Mouse (Mus musculus): ENCODE data around the gene Ssh1. TPM values are rescaled to one million over a fixed set of nuclear protein-coding genes. Genes with fewer than 3 reads are reported as not detected.
A peak's percentile ranks its signal among the peaks of the same experiment; 100 is the strongest.

Ssh1 gene
- 10 to 100 TPM; 36.1 to 36.9 TPM for total RNA-seq (2021)

DNA sequence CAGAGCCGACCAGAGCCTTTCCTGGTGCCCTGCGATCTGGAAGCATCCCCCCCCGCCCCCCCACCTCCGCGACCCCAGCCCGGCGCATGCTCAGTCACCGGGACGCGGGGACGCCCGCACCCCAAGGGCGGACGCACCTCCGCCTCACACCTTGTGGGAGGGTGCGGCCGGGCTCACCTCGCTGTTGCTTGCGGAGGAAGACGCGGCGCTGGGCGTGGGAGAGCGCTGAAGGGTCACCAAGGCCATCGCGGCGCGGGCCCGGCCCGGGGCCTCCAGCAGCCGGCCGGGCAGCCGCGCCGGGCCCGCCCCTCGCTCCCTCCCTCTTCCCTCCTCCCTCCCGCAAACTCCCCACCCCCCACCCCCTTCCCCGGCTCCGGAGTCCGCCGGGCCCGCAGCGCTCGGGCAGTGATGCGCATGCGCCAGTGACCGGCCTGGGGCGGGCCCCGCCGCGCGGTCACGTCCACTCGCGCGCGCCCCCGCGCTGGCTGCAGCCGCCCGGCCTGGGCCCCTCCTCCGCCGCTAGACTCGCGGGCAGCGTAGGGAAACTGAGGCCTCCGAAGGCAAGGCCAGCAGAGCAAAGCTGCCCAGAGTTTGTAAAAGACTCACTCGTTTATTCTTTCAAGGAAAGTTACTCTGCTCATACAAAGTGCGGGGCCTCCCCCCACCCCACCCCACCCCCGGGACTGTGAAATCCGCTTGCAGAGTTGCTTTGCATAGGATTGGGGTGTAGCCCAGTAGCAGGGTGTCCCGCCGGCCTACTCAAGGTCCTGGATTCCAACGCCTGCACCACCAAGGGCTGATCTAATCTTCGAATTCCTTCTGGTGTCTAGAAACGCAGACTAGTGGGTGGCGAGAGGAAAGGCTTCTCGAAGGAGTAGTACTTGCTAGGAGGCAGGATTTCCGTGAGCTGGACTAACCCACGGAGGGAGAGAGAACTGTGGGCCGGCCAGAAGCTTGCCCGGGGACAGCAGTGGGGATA is at the start of gene Ssh1:
Ssh1 (minus strand) TSS at position 408 of the 979 bp plus-strand sequence.
- intact Hi-C loops (cut with DNase I): loop anchor here (5.0 kb wide), 1 partner anchor 439 kb away; no protein-coding TSS in a partner anchor
- DNase-seq: peak; percentile 93

- no peak for DNase-seq
Measured at GRCm38 (mm10) chr5:114041327-114041930, 47.7 kb upstream of the Ssh1 start.

GRCm38 (mm10) chr5:114040911-114041310 is 47.2 kb upstream of the Ssh1 start:
- no peak for DNase-seq
- intact Hi-C loops (cut with DNase I): loop anchor here (10.0 kb wide), 2 partner anchors 86 to 186 kb away; no protein-coding TSS in a partner anchor

More at GRCm38 (mm10) chr5:114041327-114041930, 47.7 kb upstream of the Ssh1 start:
- intact Hi-C loops (cut with DNase I): loop anchor here (10.0 kb wide), 2 partner anchors 87 to 187 kb away; no protein-coding TSS in a partner anchor

DNA sequence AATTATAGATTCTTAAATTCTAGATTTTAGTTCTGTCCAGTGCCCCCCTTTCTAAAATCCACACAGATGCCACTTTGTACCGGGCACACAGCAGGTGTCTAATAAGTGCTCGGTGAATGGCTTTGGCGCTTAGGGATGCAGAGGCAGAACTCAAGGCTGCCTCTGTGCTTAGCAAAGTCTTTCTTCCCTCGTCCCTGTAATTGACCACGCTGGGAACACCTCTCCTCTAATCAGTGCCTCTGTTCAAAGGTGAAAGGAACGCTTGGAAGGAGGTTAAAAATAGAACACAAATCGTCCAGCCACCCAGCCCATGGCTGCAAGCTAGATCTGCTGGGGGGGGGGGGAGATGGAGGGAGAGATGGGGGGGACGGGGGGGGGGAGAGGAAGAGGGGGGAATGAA is 46.8 kb upstream of the Ssh1 start:
- intact Hi-C loops (cut with DNase I): loop anchor here (10.0 kb wide), 2 partner anchors 86 to 186 kb away; no protein-coding TSS in a partner anchor
- DNase-seq: no peak

GRCm38 (mm10) chr5:114035111-114035510 is 41.4 kb upstream of the Ssh1 start:
- peak; percentile 65 for DNase-seq
- intact Hi-C loops (cut with DNase I): no loop called here

DNA sequence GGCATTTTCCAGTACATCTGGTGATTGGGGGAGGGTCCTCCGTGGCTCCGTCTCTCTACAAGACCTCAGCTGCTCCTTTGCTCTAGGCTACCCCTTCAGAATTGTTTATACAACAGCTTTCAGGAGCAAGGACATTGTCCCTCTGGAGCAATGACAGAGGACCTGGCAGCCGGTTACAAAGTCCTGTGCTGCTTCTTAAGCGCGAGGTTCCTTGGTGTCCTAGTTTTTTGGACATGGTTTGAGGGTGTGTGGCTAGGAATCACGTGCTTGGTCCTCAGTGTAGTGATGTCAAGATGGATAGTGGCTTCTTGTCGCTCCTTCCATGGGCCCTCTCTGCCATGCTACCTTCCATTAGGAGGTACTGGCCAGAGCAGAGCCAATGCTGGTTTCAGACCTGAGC is 40.7 kb upstream of the Ssh1 start:
- DNase-seq: no peak
- intact Hi-C loops (cut with DNase I): no loop called here

DNA sequence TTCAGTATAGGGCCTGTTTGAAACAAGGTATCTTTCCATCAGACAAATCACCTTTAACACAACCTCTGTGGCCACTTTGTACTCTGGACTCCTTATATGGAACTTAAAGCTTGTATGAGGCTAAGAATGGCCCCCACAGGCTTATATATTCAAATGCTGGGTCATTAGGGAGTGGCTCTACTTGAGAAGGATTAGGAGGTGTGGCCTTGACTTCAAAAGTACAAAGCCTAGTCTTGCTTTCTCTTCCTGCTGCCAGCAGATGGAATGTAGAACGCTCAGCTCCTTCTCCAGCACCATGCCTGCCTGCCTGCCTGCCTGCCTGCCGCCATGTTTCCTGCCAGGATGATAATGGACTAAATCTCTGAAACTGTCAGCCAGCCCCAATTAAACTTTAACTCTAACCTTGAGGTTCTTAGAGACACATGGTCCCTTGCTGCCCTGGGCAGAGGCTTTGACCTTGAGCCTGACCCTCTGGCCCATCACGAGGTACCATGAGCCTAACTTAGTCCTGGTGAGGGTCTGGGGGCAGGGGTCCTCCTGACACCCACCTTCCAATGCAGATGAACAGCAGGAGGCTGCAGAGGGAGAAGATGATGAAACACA is 38.6 kb upstream of the Ssh1 start:
- no peak for DNase-seq
- intact Hi-C loops (cut with DNase I): no loop called here

GRCm38 (mm10) chr5:114030652-114031051 is 37.0 kb upstream of the Ssh1 start:
- no peak for DNase-seq
- intact Hi-C loops (cut with DNase I): no loop called here

- intact Hi-C loops (cut with DNase I): no loop called here
- no peak for DNase-seq
Measured at GRCm38 (mm10) chr5:114028111-114028510, 34.4 kb upstream of the Ssh1 start.

- DNase-seq: no peak
- intact Hi-C loops (cut with DNase I): no loop called here
Measured at GRCm38 (mm10) chr5:114027217-114027944, 33.7 kb upstream of the Ssh1 start.

- intact Hi-C loops (cut with DNase I): no loop called here
- no peak for DNase-seq
Measured at GRCm38 (mm10) chr5:114024885-114025284, 31.2 kb upstream of the Ssh1 start.

DNA sequence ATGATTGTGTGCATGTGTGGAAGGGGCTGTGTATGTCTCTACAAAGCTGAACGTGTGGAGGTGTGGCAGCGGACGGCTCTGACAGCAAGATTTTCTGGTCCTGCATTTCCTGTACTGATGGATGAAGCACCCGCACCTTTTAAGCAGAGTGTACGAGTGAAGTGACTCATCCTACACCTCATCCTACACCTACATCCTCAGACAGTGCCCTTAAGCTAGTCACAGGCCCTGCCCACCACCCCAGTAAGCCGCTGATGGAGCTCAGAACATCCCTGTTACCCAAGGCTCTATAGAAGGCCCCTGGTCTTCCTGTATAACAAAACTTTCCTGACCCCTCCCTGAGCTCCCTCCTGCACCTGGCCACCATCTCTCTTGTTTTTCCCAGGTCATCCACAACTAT is 30.7 kb upstream of the Ssh1 start:
- DNase-seq: no peak
- intact Hi-C loops (cut with DNase I): no loop called here

DNA sequence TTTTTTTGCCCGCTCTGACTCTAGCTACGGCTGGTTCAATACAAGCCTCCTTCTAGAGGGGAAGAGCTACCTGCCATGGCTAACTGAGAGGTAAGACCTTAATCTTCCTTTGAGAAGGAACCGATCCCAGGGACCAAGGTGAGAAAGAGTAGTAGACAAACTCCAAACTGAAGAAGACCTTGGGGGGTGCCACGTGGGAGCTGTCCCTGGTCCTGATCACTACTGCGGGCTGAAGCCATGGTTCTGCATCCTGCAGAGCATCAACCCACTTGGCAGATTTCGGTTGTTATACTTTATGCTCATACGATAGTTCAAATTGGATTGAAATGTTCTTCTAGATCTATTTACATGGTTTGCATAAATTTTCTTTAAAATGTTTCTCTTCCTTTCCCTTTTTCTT is 21.4 kb upstream of the Ssh1 start:
- intact Hi-C loops (cut with DNase I): no loop called here
- DNase-seq: no peak

- DNase-seq: no peak
- intact Hi-C loops (cut with DNase I): no loop called here
Measured at GRCm38 (mm10) chr5:114009049-114009448, 15.4 kb upstream of the Ssh1 start.

DNA sequence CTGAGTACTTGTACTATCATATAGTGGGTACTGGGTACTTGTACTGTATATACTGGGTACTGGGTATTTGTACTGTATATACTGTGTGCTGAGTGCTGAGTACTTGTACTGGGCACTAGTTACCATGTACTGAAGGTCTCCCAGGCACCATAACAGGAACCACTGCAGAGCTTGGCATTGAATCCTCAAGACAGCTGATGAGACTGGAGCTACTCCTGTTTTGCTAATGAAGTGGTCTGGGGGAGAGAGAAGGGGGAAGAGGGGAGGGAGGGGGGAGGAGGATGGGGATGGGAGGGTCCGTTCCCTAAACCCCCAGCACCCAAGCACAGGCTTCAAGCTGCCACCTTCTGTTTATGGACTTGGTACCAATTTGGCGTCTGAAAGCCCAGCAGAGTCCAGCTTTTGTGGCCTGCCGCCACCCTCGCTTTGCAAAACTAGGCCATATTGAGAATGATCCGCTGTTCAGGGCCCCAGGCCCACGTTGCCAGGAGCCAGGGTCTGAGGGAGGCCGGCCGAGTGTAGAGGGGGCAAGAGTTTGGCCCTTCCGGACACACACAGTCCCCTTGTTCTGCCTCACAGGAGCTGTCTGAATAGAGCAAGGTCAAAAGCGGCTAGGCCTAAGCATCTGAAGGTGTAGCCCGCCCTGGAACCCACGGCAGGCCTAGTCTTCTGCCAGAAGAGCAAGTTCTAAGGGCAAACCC is 14.2 kb upstream of the Ssh1 start:
- intact Hi-C loops (cut with DNase I): no loop called here
- no peak for DNase-seq

- intact Hi-C loops (cut with DNase I): no loop called here
- DNase-seq: no peak
Measured at GRCm38 (mm10) chr5:114006974-114007373, 13.3 kb upstream of the Ssh1 start.

DNA sequence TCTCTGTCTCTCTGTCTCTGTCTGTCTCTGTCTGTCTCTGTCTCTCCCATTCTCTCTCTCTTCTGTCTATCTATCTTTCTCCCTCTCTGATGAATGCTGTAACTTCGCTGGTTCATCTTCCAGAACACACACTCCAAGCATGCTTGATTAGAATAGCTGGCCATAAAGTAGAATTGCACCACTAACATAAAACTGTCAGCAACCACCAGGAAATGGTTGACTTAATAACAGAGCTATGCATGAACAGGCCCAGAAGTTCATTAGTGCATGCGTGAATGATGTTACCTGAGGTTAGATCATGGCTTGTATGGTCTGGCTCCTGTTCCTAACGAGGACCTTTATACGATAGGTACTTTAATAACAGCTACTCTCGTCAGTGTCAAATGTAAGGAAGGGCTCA is 11.4 kb upstream of the Ssh1 start:
- intact Hi-C loops (cut with DNase I): no loop called here
- no peak for DNase-seq

DNA sequence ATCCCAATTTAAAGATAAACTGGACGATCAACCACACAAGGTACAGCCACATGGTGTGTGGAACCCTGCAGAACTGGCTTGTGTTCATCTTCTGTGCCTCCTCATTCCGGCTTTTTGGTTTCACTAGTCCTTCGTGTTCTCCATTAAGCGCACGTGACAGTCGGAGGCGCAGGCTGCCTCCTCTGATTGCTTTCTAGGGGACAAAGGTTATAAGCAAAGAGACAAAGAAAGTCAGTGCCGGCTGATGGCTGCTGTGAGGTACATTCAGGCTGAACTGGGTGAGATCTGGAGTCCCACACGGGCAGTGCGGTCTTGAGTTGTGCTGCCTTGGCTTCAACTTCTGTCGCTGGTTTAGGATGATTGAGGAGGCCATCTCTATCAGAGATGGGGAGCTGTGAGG is 10.9 kb upstream of the Ssh1 start:
- no peak for DNase-seq

DNA sequence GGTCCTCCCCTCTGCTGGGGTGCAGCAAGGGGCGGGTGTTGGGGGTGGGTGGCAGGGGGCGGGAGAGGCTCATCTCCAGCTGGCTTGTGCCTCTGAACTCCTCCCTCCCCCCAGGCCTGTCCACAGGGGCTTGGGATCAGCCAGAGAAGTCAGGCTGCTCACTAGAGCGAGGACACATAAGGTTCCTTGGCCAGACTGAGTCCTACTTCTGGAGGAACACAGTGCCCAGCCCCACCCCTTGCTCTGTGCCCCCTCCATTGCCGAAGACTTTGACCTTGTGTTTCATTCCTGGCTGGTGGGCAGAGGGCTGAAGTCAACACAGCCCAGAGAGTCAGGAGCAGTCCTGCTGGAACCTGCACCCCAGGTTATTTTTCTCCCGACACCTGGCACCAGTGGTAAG is 9.8 kb upstream of the Ssh1 start, which contains the start of gene Dao:
Dao (plus strand) TSS at position 162 of the 400 bp plus-strand sequence.
- intact Hi-C loops (cut with DNase I): no loop called here
- DNase-seq: peak; percentile 17

More for the DNA sequence above, 10.9 kb upstream of the Ssh1 start:
- intact Hi-C loops (cut with DNase I): no loop called here

DNA sequence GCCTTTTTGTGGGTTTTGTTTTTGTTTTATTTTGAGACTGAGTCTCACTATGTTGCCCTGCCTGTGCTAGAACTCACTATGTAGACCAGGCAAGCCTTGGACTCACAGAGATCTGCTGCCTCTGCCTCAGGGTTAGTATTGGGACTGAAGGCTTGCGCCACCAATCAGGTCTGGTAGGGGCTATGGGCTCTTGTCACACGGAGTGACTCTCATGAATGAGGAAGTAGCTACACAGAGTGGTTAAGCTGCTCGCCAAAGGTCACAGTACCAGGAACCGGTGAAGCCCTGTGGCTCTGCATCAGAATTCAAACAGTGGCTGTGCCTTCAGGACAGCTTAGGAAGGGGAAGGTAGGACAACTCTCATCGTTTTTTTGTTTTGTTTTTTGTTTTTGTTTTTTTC is 5.7 kb upstream of the Ssh1 start:
- no peak for DNase-seq

More for the DNA sequence above, 5.7 kb upstream of the Ssh1 start:
- intact Hi-C loops (cut with DNase I): no loop called here

Data from left cerebral cortex, postnatal 4 days (tissue).